Mouse (Mus musculus) hindbrain, embryonic 16.5 days (tissue): ENCODE measurements around the gene Lemd1. TPM values are rescaled to one million over a fixed set of nuclear protein-coding genes. Genes with fewer than 3 reads are reported as not detected.

Experiments used
- ATAC-seq: fragments of 200-750 bp; cut with Nextera tagmentation; 2 replicates; pipeline ENCODE4 v1.8.0; 2017; ENCODE audit warnings: moderate TSS enrichment, moderate library complexity
- H3K27ac ChIP-seq: fragments of 300-500 bp; sonication (generic); 2 replicates; pipeline ENCODE4 v1.5.1; 2014; ENCODE audit warnings: low read depth, mild to moderate bottlenecking, control low read depth, low read length, moderate library complexity
- H3K27me3 ChIP-seq: fragments of 300-500 bp; sonication (generic); replicated peaks from 2 replicates; pipeline ENCODE4 v1.6.1; 2014; ENCODE audit warnings: low read length; ENCODE audit not compliant: control insufficient read depth, insufficient read depth
- H3K36me3 ChIP-seq: fragments of 300-500 bp; sonication (generic); 2 replicates; pipeline ENCODE4 v1.6.1; 2014; ENCODE audit warnings: mild to moderate bottlenecking, low read length, moderate library complexity, mixed read lengths; ENCODE audit not compliant: control insufficient read depth, insufficient read depth
- H3K4me1 ChIP-seq: fragments of 300-500 bp; sonication (generic); 2 replicates; pipeline ENCODE4 v1.6.1; 2014; ENCODE audit warnings: low read depth, low read length; ENCODE audit not compliant: control insufficient read depth, insufficient read depth
- H3K4me2 ChIP-seq: fragments of 300-500 bp; sonication (generic); 2 replicates; pipeline ENCODE4 v1.6.1; 2014; ENCODE audit warnings: mild to moderate bottlenecking, low read length, control low read depth, moderate library complexity
- H3K4me3 ChIP-seq: fragments of 300-500 bp; sonication (generic); 2 replicates; pipeline ENCODE4 v1.5.1; 2014; ENCODE audit warnings: mild to moderate bottlenecking, low read length, control low read depth, moderate library complexity
- H3K9ac ChIP-seq: fragments of 300-500 bp; sonication (generic); 2 replicates; pipeline ENCODE4 v1.6.1; 2014; ENCODE audit warnings: low read depth, mild to moderate bottlenecking, control low read depth, low read length, moderate library complexity
- H3K9me3 ChIP-seq: fragments of 300-500 bp; sonication (generic); 2 replicates; pipeline ENCODE4 v1.6.1; 2014; ENCODE audit warnings: mild to moderate bottlenecking, low read length, moderate library complexity; ENCODE audit not compliant: control insufficient read depth
- WGBS: fragments of 180-500 bp; shearing (Covaris S2); extraction: QIAGEN DNeasy Blood & Tissue Kit; methylation state at CpG from one replicate; pipeline ENCODE4 v1.1.7; 2014; 5-methylcytosine and 5-hydroxymethylcytosine counted together
- polyA plus RNA-seq: library from polyadenylated mRNA; unstranded; fragments of >200 nt; fragmentation: Nextera tagmentation; extraction: Ambion mirVana; gene quantifications from 2 replicates; pipeline ENCODE4 v1.2.1, GENCODE M21; 2015

Gene Lemd1
- polyA plus RNA-seq, 1 experiment from 2014 or later = 14.0 TPM

GRCm38 (mm10) chr1:132197666-132198065 is 6.4 kb downstream of the Lemd1 start:
- no peak overlapping the region for H3K9ac ChIP-seq
- H3K27ac ChIP-seq = no peak overlapping the region; the same call in 1 of the 2 replicates
- H3K4me2 ChIP-seq = no peak overlapping the region
- no peaks in the 10 kb centered on the region for H3K27me3 ChIP-seq
- no peak overlapping the region for H3K4me3 ChIP-seq
- H3K9me3 ChIP-seq = no peaks in the 10 kb centered on the region
- peaks cover 76% of the 10 kb centered on the region for H3K4me1 ChIP-seq
- 8% methylated on average over 9 of the region's 9 CpGs for WGBS
- no peak for ATAC-seq
- H3K36me3 ChIP-seq = no peaks in the 10 kb centered on the region

- Histone ChIP-seq H3K27me3 (no peaks in the 10 kb centered on the region), H3K4me3 (no peak overlapping the region), H3K4me2 (no peak overlapping the region), H3K9me3 (no peaks in the 10 kb centered on the region), H3K27ac (peak overlapping the region; percentile 36; the same call in 1 of the 2 replicates), H3K36me3 (no peaks in the 10 kb centered on the region), H3K4me1 (peaks cover 67% of the 10 kb centered on the region), H3K9ac (no peak overlapping the region)
- no peak for ATAC-seq
- WGBS = 78% methylated on average over 16 of the region's 16 CpGs
These were observed 7.3 kb downstream of the Lemd1 start for GRCm38 (mm10) chr1:132198401-132199071.

- no peak for ATAC-seq
- 62% methylated on average over 6 of the region's 6 CpGs for WGBS
- Histone ChIP-seq H3K36me3 (no peaks in the 10 kb centered on the region), H3K27me3 (no peaks in the 10 kb centered on the region), H3K9ac (no peak overlapping the region), H3K4me1 (peaks cover 63% of the 10 kb centered on the region), H3K9me3 (no peaks in the 10 kb centered on the region), H3K4me2 (no peak overlapping the region), H3K4me3 (no peak overlapping the region), H3K27ac (no peak overlapping the region)
These were observed 8.0 kb downstream of the Lemd1 start for GRCm38 (mm10) chr1:132199244-132199643.

- Histone ChIP-seq H3K27ac (peak overlapping the region; percentile 19), H3K4me1 (peaks cover 58% of the 10 kb centered on the region), H3K27me3 (no peaks in the 10 kb centered on the region), H3K9ac (peak overlapping the region; percentile 52), H3K9me3 (no peaks in the 10 kb centered on the region), H3K4me2 (peak overlapping the region; percentile 46), H3K4me3 (peak overlapping the region; percentile 9), H3K36me3 (no peaks in the 10 kb centered on the region)
- WGBS = 10% methylated on average over 12 of the region's 12 CpGs
- no peak for ATAC-seq
These were observed 8.7 kb downstream of the Lemd1 start for GRCm38 (mm10) chr1:132199934-132200333.

GRCm38 (mm10) chr1:132200562-132201510 is 9.6 kb downstream of the Lemd1 start:
- Histone ChIP-seq H3K4me1 (peaks cover 49% of the 10 kb centered on the region), H3K36me3 (no peaks in the 10 kb centered on the region), H3K4me3 (peak overlapping the region; percentile 39), H3K9ac (peak overlapping the region; percentile 52), H3K27ac (peak overlapping the region; percentile 65), H3K9me3 (no peaks in the 10 kb centered on the region), H3K27me3 (no peaks in the 10 kb centered on the region), H3K4me2 (peak overlapping the region; percentile 46)
- peak; percentile 93 for ATAC-seq
- 7% methylated on average over 11 of the region's 11 CpGs for WGBS

GRCm38 (mm10) chr1:132201511-132201860 is 10.3 kb downstream of the Lemd1 start:
- H3K4me1 ChIP-seq = peaks cover 45% of the 10 kb centered on the region
- peak overlapping the region; percentile 46 for H3K4me2 ChIP-seq
- 28% methylated on average over 4 of the region's 4 CpGs for WGBS
- peak overlapping the region; percentile 65; the same call in 1 of the 2 replicates for H3K27ac ChIP-seq
- H3K9me3 ChIP-seq = no peaks in the 10 kb centered on the region
- H3K9ac ChIP-seq = peak overlapping the region; percentile 33; the same call in 1 of the 2 replicates
- no peaks in the 10 kb centered on the region for H3K27me3 ChIP-seq
- H3K4me3 ChIP-seq = peak overlapping the region; percentile 39
- H3K36me3 ChIP-seq = no peaks in the 10 kb centered on the region
- ATAC-seq = no peak

GRCm38 (mm10) chr1:132201936-132202335 is 10.7 kb downstream of the Lemd1 start:
- Histone ChIP-seq H3K27me3 (no peaks in the 10 kb centered on the region), H3K4me3 (no peak overlapping the region), H3K4me1 (peaks cover 41% of the 10 kb centered on the region), H3K4me2 (peak overlapping the region; percentile 46), H3K9ac (no peak overlapping the region), H3K9me3 (no peaks in the 10 kb centered on the region), H3K27ac (peak overlapping the region; percentile 13; the same call in 1 of the 2 replicates), H3K36me3 (no peaks in the 10 kb centered on the region)
- no peak for ATAC-seq
- 58% methylated on average over 2 of the region's 2 CpGs for WGBS

GRCm38 (mm10) chr1:132202771-132203170 is 11.5 kb downstream of the Lemd1 start:
- 94% methylated on average over 5 of the region's 5 CpGs for WGBS
- Histone ChIP-seq H3K27ac (no peak overlapping the region), H3K4me3 (no peak overlapping the region), H3K4me1 (peaks cover 37% of the 10 kb centered on the region), H3K36me3 (no peaks in the 10 kb centered on the region), H3K9ac (no peak overlapping the region), H3K27me3 (no peaks in the 10 kb centered on the region), H3K9me3 (no peaks in the 10 kb centered on the region), H3K4me2 (no peak overlapping the region)
- ATAC-seq = no peak

GRCm38 (mm10) chr1:132205958-132206357 is 14.7 kb downstream of the Lemd1 start:
- H3K36me3 ChIP-seq = no peaks in the 10 kb centered on the region
- H3K4me3 ChIP-seq = no peak overlapping the region
- no peaks in the 10 kb centered on the region for H3K27me3 ChIP-seq
- no peak overlapping the region for H3K4me2 ChIP-seq
- 0 out of 2 replicates have a peak overlapping the region, but pooled peaks have one; percentile 12 for H3K27ac ChIP-seq
- H3K9ac ChIP-seq = no peak overlapping the region
- WGBS = 77% methylated on average over 5 of the region's 5 CpGs
- no peaks in the 10 kb centered on the region for H3K9me3 ChIP-seq
- peaks cover 38% of the 10 kb centered on the region for H3K4me1 ChIP-seq
- no peak for ATAC-seq
